Mouse (Mus musculus) embryonic facial prominence, embryonic 14.5 days (tissue): ENCODE measurements around the gene Casp8. TPM values are rescaled to one million over a fixed set of nuclear protein-coding genes. Genes with fewer than 3 reads are reported as not detected.

Experiments used
- ATAC-seq: fragments of 200-750 bp; cut with Nextera tagmentation; 2 replicates; pipeline ENCODE4 v1.8.0; 2017; ENCODE audit warnings: low read depth, moderate number of reproducible peaks, moderate TSS enrichment
- DNase-seq: peaks from one replicate; pipeline ENCODE4 v3.0.0-alpha.2; 2015; ENCODE audit warnings: low spot score
- H3K27ac ChIP-seq: fragments of 300-500 bp; sonication (generic); replicated peaks from 2 replicates; pipeline ENCODE4 v1.5.1; 2014; ENCODE audit warnings: low read depth, mild to moderate bottlenecking, low read length, moderate library complexity
- H3K27me3 ChIP-seq: fragments of 300-500 bp; sonication (generic); replicated peaks from 2 replicates; pipeline ENCODE4 v1.6.1; 2014; ENCODE audit warnings: low read length; ENCODE audit not compliant: control insufficient read depth, insufficient read depth
- H3K36me3 ChIP-seq: fragments of 300-500 bp; sonication (generic); 2 replicates; pipeline ENCODE4 v1.6.1; 2014; ENCODE audit warnings: low read length, mixed read lengths; ENCODE audit not compliant: control insufficient read depth, insufficient read depth
- H3K4me1 ChIP-seq: fragments of 300-500 bp; sonication (generic); 2 replicates; pipeline ENCODE4 v1.6.1; 2014; ENCODE audit warnings: antibody characterized with exemption, low read length; ENCODE audit not compliant: control insufficient read depth, insufficient read depth
- H3K4me2 ChIP-seq: fragments of 300-500 bp; sonication (generic); 2 replicates; pipeline ENCODE4 v1.6.1; 2014; ENCODE audit warnings: low read depth, mild to moderate bottlenecking, low read length, moderate library complexity, mixed read lengths
- H3K4me3 ChIP-seq: fragments of 300-500 bp; sonication (generic); 2 replicates; pipeline ENCODE4 v1.5.1; 2014; ENCODE audit warnings: low read depth, mild to moderate bottlenecking, low read length
- H3K9ac ChIP-seq: fragments of 300-500 bp; sonication (generic); 2 replicates; pipeline ENCODE4 v1.6.1; 2014; ENCODE audit warnings: low read depth, mild to moderate bottlenecking, low read length, moderate library complexity, mixed read lengths
- H3K9me3 ChIP-seq: fragments of 300-500 bp; sonication (generic); 2 replicates; pipeline ENCODE4 v1.6.1; 2016; ENCODE audit warnings: low read length; ENCODE audit not compliant: control insufficient read depth
- WGBS: fragments of 180-500 bp; shearing (Covaris S2); extraction: QIAGEN DNeasy Blood & Tissue Kit; methylation state at CpG from one replicate; pipeline ENCODE4 v1.1.7; 2014; 5-methylcytosine and 5-hydroxymethylcytosine counted together
- polyA plus RNA-seq: library from polyadenylated mRNA; unstranded; fragments of >200 nt; fragmentation: Nextera tagmentation; extraction: Ambion mirVana; gene quantifications from 2 replicates; pipeline ENCODE4 v1.2.1, GENCODE M21; 2014

Casp8 gene
- polyA plus RNA-seq, 1 experiment from 2014 or later: 23.3 TPM

DNA sequence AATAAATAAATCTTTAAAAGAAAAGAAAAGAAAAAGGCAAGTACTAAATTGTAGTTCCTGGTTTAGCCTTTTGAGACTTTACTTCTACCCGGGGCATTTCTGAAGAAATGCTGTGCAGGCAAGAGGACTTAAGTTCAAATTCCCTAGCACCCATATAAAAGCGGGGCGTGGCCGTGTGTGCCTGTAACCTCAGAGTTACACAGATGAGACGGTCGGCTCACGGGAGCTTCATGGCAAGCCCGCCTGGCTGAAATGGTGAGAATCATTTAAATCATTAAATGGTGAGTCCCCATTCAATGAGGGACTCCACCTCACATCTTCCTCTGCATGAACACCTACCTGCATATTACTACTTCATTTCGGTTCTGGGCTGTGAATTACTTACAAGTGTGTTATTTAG lies 25.5 kb upstream of the Casp8 start:
- WGBS: 62% methylated on average over 9 of the region's 9 CpGs
- no peak for DNase-seq
- H3K36me3 ChIP-seq: no peaks in the 10 kb centered on the region
- no peak for ATAC-seq
- H3K27me3 ChIP-seq: no peaks in the 10 kb centered on the region
- no peak overlapping the region for H3K27ac ChIP-seq
- H3K4me1 ChIP-seq: no peaks in the 10 kb centered on the region
- H3K9me3 ChIP-seq: no peaks in the 10 kb centered on the region
- no peak overlapping the region for H3K9ac ChIP-seq
- no peak overlapping the region for H3K4me2 ChIP-seq
- no peak overlapping the region for H3K4me3 ChIP-seq

DNA sequence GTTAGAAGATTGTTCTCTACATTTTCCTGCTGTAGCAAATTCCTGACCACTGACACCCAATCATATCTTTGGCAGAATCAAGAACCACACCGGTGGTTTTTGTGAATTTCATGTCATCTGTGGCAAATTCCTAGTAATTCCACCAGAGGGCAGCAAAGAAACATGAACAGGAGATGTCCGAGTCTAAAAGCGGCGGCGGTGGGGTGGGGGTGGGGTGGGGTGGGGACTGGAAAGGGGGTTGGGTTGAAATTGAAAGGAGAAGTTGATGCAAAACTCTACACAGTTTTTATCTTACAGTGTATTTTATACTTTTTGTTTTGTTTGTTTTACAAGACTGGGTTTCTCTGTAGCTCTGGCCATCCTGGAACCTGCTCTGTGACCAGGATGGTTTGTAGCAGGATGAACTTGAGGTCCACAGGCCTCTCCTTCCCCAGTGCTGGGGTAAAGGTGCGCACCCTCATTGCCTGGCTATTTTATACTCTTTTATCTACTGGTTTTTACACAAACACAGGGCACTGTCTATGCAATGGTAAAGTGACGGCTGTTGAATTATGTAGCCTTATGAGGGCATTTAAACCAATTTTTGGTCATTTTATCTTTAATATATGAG lies 25.0 kb upstream of the Casp8 start:
- Histone ChIP-seq H3K4me3 (no peak overlapping the region), H3K27me3 (no peaks in the 10 kb centered on the region), H3K9me3 (no peaks in the 10 kb centered on the region), H3K9ac (no peak overlapping the region), H3K36me3 (no peaks in the 10 kb centered on the region), H3K27ac (no peak overlapping the region), H3K4me2 (no peak overlapping the region), H3K4me1 (no peaks in the 10 kb centered on the region)
- DNase-seq (peak; percentile 64), ATAC-seq (no peak)
- WGBS: 28% methylated on average over 7 of the region's 7 CpGs

DNA sequence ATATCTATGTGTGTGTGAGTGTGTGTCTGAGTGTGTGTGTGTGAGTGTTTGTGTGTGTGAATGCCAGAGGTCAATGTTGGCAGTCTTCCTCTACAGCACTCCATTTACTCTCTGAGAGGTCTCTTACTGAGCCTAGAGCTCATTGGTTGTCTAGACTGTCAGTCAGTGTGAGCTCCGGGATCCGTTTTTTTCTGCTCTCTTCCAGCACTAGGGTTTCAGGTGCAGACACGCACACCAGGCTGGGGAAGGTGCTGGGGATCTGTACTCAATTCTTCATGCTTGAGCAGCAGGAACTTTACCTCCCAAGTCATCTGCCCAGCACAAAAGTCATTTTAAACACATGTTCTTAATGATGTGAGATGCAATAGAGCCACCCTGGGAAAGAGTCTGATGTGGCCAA lies 23.1 kb upstream of the Casp8 start:
- ATAC-seq (no peak), DNase-seq (no peak)
- Histone ChIP-seq H3K4me1 (no peaks in the 10 kb centered on the region), H3K9ac (no peak overlapping the region), H3K4me2 (no peak overlapping the region), H3K36me3 (no peaks in the 10 kb centered on the region), H3K4me3 (no peak overlapping the region), H3K27me3 (no peaks in the 10 kb centered on the region), H3K27ac (no peak overlapping the region), H3K9me3 (no peaks in the 10 kb centered on the region)
- 50% methylated on average over 3 of the region's 3 CpGs for WGBS

DNA sequence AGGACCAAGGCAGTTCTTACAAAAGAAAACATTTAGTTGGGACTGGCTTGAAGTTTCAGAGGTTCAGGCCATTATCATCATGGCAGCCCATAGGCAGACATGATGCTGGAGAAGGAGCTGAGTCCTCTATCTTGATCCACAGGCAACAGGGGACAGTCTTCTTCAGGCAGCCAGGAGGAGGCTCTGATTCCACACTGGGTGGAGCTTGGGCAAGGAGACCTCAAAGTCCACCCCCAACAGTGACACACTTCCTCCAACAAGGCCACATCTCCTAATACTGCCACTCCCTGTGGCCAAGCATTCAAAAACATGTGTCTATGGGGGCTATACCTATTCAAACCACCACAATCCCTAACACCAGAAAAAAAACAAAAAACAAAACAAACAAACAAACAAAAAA lies 21.9 kb upstream of the Casp8 start:
- Histone ChIP-seq H3K27ac (no peak overlapping the region), H3K4me3 (no peak overlapping the region), H3K36me3 (no peaks in the 10 kb centered on the region), H3K4me2 (no peak overlapping the region), H3K9me3 (no peaks in the 10 kb centered on the region), H3K4me1 (no peaks in the 10 kb centered on the region), H3K9ac (no peak overlapping the region), H3K27me3 (no peaks in the 10 kb centered on the region)
- ATAC-seq (no peak), DNase-seq (no peak)

DNA sequence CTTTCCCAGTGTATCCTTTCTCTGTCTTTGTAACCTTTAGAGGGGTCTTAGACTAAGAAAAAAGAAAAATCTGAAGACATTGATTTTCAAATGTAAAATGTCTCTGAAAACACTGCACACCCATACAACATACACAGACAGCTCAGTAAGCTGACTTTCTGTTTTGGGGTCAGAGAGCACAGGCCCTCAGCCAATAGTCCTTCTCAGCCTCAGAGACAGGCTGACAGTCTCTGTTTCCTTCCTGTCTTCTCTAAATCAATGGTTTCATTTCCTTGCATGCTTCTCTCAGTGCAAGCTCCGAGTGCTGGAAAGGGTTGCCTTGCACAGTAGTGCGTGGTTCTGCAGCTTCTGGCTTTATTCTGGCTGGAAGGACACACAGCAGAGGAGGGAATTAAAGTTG lies 21.3 kb upstream of the Casp8 start:
- Histone ChIP-seq H3K9me3 (no peaks in the 10 kb centered on the region), H3K27me3 (no peaks in the 10 kb centered on the region), H3K36me3 (no peaks in the 10 kb centered on the region), H3K9ac (no peak overlapping the region), H3K4me2 (no peak overlapping the region), H3K4me3 (no peak overlapping the region), H3K4me1 (no peaks in the 10 kb centered on the region), H3K27ac (no peak overlapping the region)
- DNase-seq (no peak), ATAC-seq (no peak)
- 64% methylated on average over 2 of the region's 2 CpGs for WGBS

DNA sequence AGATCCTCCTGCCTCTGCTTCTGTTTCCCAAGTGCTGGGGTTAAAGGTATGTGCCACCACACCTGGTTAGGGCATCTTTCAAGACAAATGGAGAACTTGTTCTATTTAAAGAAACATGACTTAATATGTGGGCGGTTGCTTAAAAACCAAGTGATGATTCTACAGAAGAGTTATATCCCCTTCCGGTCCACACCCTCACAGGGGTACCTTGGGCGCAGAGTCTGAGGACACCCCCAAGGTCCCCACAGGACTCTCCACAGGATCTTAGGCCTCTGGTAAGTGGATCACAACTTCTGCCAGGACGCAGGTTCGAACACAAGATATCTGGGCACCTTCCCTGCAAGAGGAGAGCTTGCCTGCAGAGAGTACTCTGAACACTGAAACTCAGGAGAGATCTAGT lies 19.8 kb upstream of the Casp8 start:
- WGBS: 90% methylated on average over 5 of the region's 5 CpGs
- no peak for DNase-seq
- no peak overlapping the region for H3K4me2 ChIP-seq
- H3K27me3 ChIP-seq: no peaks in the 10 kb centered on the region
- H3K27ac ChIP-seq: no peak overlapping the region
- no peak overlapping the region for H3K9ac ChIP-seq
- no peak for ATAC-seq
- no peak overlapping the region for H3K4me3 ChIP-seq
- H3K36me3 ChIP-seq: no peaks in the 10 kb centered on the region
- no peaks in the 10 kb centered on the region for H3K4me1 ChIP-seq
- no peaks in the 10 kb centered on the region for H3K9me3 ChIP-seq

DNA sequence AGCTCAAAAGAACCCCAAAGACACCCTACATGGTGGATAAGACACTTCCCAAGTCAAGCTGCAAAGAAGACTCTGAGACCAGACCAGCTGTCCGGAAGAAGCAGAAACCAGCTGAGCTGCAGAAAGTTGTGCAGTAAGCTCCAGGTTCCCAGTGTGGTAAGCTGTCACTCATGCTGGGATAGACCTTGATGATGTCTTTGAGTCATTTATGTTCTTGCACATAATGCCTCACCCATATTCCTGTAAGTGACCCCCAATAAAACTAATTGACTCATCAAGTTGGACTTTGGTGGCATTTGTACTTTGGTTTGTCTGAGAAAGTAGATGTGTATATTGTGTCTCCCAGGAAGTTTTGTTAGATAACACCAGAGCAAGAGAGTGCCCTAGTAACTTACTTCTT lies 17.6 kb upstream of the Casp8 start:
- Histone ChIP-seq H3K4me2 (no peak overlapping the region), H3K27ac (no peak overlapping the region), H3K4me3 (no peak overlapping the region), H3K9ac (no peak overlapping the region), H3K27me3 (no peaks in the 10 kb centered on the region), H3K36me3 (no peaks in the 10 kb centered on the region), H3K4me1 (no peaks in the 10 kb centered on the region), H3K9me3 (no peaks in the 10 kb centered on the region)
- 96% methylated on average over 1 of the region's 1 CpGs for WGBS
- ATAC-seq (no peak), DNase-seq (no peak)

DNA sequence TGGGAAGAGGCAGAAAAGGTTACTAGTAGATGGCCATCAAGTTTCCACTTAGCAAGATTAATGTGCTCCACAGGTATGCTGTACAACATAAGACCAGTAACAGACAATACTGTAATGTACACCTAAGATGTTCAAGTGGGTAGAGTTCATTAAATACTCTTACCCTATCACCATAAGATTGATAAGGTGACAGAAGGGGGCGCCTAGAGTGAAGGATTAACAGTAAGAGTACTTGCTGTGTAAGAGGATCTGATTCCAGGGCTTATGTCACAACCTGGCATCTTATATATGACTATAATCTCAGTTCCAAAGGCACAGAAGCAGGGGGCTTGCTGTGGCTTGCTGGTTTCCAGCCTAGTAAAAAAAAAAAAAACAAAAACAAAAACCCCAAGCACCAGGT lies 16.9 kb upstream of the Casp8 start:
- no peaks in the 10 kb centered on the region for H3K36me3 ChIP-seq
- 19% methylated on average over 1 of the region's 1 CpGs for WGBS
- H3K4me1 ChIP-seq: no peaks in the 10 kb centered on the region
- no peak for ATAC-seq
- H3K9me3 ChIP-seq: no peaks in the 10 kb centered on the region
- no peak overlapping the region for H3K9ac ChIP-seq
- H3K4me2 ChIP-seq: no peak overlapping the region
- no peak overlapping the region for H3K27ac ChIP-seq
- H3K4me3 ChIP-seq: no peak overlapping the region
- no peak for DNase-seq
- H3K27me3 ChIP-seq: no peaks in the 10 kb centered on the region

DNA sequence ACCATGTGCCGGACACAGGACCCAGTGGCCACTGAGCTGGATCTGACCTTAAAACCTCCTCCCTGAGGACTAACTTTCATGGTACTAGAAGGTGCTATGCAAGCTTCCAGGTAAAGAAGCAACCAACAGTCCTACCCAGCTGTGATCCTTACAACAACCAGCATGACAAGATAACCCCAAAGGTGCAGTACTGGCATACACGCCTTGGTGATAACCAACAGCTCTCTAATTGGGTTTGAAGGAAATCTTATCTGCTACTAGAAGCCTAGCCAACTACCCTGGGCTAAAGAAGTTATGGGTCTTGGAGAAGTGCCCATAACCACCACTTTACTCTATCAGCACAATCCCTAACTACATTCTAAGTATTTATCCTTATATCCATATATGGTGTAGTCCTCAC lies 8.9 kb upstream of the Casp8 start:
- no peak overlapping the region for H3K4me3 ChIP-seq
- H3K9ac ChIP-seq: no peak overlapping the region
- no peak overlapping the region for H3K4me2 ChIP-seq
- no peaks in the 10 kb centered on the region for H3K9me3 ChIP-seq
- 95% methylated on average over 2 of the region's 2 CpGs for WGBS
- DNase-seq: no peak
- no peaks in the 10 kb centered on the region for H3K36me3 ChIP-seq
- no peak for ATAC-seq
- no peaks in the 10 kb centered on the region for H3K27me3 ChIP-seq
- H3K4me1 ChIP-seq: no peaks in the 10 kb centered on the region
- no peak overlapping the region for H3K27ac ChIP-seq
